Mouse (Mus musculus) cerebellum, adult 8-10 months (tissue): ENCODE measurements around the gene Tvp23b.

ENCODE experiments used
- DNase-seq: peaks from one replicate; pipeline ENCODE4 v3.0.0; 2022

The Tvp23b gene

GRCm38 (mm10) chr11:62949548-62949947 lies 70.3 kb downstream of the Tvp23b start:
- DNase-seq, result no peak

- no peak for DNase-seq
These were observed 71.8 kb downstream of the Tvp23b start, which contains the start of gene Cdrt4 for GRCm38 (mm10) chr11:62951012-62951411. Gene Cdrt4, plus strand, starts transcription at chr11:62951193.

GRCm38 (mm10) chr11:62954766-62955165 lies 75.5 kb downstream of the Tvp23b start:
- DNase-seq, result no peak

GRCm38 (mm10) chr11:62955186-62955585 lies 75.9 kb downstream of the Tvp23b start:
- no peak for DNase-seq

- DNase-seq, result no peak
These were observed 76.5 kb downstream of the Tvp23b start for GRCm38 (mm10) chr11:62955776-62956175.

GRCm38 (mm10) chr11:62957626-62958180 lies 78.4 kb downstream of the Tvp23b start:
- DNase-seq, result no peak

- no peak for DNase-seq
These were observed 84.0 kb downstream of the Tvp23b start for GRCm38 (mm10) chr11:62963292-62963691.

- DNase-seq, result no peak
These were observed 87.1 kb downstream of the Tvp23b start for GRCm38 (mm10) chr11:62966424-62966764.
